Mouse (Mus musculus): ENCODE data around the gene Zfp689. TPM values are rescaled to one million over a fixed set of nuclear protein-coding genes. Genes with fewer than 3 reads are reported as not detected.
"Not testable (repeated sequence)": the region's sequence is repeated elsewhere in the genome, so short reads cannot be mapped to it uniquely, and the experiment has no call there.

The Zfp689 gene
- total RNA-seq, 2 experiments from 2014 or later = 3.9 to 4.1 TPM

DNA sequence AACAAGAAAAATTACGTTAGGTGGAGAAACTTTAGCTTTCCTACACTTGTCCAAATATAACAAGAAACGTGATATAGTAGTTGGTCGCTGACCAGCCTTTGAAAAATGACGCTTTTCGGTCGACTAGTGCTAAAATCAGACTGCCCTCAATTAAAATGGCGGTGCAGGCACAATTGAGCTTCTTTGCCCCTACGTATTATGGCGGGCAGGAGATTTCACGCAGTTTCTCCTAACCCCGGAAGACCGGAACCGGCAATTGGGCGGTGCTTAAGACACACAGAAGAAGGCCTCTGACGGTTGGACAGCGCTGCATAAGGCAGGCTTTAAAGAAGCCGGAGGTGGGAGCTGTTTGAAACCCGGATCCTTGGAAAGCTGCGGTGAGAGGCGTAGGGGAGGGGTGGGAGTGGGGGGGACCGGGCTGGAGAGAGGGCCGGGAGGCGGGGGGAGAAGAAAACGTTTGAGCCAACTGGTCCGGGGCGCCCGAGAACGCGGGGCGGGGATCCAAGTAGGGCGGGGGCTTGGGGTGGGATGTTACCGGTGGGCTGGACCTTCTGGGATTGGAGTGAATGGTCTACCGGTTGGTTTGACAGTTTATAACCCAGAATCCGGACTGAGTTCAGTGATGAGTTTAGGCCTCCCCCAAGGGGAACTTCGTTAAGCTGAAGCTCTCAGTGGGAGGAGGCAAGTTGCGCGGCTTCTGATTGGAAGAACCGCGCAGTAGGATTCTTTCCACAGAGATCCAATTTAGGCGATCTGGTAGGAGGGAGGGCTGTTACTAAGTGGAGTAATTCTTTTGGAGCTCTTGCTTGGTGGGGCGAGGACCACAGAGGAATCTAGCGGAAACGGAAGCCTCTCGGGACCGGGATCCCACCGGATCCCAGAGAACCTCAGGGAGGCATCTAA is 22.0 kb upstream of the Zfp689 start:
- peak; percentile 75 to 78 for DNase-seq (ENCODE audit: low spot score in 2 of 2)

DNA sequence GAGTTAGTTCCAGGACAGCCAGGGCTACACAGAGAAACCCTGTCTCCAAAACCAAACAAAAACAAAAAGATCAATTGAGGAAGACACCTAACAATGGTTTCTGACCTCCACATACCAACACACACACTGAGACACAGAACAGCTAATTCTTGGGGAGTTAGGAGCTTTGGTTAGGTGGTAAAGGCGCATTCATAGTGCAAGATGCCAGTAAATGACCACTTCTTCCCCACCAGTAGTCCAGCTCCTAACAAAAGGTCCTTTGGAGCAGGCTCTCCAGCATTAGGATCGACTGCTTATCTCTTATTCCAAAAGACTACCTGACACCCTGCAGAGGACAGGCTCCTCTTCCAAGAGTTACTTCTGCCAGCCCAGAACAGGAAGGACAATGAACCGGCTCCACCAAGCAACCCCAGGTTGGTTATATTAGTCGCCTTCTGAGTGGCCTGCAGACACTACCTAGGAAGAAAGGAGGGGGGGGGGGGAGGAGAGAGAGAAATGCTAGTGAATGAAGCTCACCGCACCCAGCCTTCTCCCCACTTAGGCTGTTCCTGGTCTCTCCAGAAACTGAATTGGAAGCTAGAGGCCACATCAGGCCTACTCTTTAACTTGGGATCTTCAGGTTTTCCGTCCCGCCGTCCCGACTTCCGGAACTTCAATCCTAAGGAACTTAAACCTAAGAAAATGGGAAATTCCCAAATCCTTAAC is 21.2 kb upstream of the Zfp689 start:
- DNase-seq (ENCODE audit: low spot score in 2 of 2) = no peak

DNA sequence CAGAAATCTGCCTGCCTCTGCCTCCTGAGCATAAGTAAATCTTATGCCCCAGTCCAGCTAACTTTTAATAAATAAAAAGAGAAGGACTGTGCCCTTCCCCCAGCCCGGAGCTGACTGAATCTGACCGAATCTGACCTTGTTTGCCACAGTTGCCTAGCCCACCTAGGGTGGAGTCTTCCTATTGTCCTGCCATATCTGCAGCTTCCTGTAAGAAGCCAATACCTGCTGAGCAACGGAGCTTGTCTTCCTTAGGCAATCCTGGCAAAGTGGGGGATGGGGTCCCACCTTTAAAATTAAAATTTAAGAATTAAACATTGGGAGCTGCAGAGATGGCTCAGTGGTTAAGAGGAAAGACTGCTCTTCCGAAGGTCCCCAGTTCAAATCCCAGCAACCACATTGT is 17.6 kb upstream of the Zfp689 start:
- DNase-seq (ENCODE audit: low spot score in 2 of 2) = no peak

DNA sequence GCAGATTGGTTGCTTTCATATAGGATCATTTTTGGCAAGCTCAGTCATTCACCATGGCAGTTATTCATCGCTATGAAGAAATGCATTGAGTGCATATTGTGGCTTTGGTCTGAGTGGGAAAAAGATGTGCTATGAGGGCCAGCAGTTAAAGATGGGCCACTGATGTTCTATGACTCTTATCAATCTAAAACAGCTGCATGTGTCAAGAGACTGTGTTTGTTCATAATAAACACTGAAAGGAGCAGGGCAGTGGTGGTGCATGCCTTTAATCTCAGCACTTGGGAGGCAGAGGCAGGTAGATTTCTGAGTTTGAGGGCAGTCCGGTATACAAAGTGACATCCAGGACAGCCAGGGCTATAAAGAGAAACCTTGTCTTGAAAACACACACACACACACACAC is 16.7 kb upstream of the Zfp689 start:
- DNase-seq (ENCODE audit: low spot score in 2 of 2) = not testable (repeated sequence)

DNA sequence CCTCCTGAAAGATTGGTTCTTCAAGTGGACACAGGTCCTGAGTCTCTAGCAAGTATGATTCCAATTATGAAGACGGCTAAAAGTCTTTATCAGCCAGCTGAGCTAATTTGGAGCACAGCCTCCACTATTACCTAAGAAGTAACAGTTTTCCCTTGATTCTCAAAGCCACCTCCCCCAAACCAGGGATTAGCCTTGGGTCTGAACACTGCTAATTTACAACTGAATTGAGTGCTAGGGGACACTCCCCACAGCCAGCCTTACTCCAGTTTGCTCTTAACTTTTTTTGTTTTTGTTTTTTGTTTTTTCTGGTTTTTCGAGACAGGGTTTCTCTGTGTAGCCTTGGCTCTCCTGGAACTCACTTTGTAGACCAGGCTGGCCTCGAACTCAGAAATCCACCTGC is 16.2 kb upstream of the Zfp689 start:
- no peak for DNase-seq (ENCODE audit: low spot score in 2 of 2)

DNA sequence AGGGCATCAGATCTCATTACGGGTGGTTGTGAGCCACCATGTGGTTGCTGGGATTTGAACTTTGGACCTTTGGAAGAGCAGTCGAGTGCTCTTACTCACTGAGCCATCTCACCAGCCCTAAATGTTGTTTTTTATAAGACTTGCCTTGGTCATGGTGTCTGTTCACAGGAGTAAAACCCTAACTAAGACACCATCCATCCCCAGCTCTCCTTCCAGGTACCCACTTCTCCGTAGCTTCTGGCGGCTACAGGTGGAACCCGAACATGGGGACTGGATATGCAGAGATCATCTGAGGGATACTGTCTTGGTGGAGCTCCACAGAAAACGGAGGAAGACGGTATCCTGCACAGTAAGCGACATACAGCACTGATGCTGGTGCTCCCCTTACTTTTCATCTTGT is 10.4 kb upstream of the Zfp689 start, which contains the start of gene Prr14:
TSS of gene Prr14 (plus strand) at position 301 of the 400 bp plus-strand sequence.
- DNase-seq (ENCODE audit: low spot score in 2 of 2) = not testable (repeated sequence)

DNA sequence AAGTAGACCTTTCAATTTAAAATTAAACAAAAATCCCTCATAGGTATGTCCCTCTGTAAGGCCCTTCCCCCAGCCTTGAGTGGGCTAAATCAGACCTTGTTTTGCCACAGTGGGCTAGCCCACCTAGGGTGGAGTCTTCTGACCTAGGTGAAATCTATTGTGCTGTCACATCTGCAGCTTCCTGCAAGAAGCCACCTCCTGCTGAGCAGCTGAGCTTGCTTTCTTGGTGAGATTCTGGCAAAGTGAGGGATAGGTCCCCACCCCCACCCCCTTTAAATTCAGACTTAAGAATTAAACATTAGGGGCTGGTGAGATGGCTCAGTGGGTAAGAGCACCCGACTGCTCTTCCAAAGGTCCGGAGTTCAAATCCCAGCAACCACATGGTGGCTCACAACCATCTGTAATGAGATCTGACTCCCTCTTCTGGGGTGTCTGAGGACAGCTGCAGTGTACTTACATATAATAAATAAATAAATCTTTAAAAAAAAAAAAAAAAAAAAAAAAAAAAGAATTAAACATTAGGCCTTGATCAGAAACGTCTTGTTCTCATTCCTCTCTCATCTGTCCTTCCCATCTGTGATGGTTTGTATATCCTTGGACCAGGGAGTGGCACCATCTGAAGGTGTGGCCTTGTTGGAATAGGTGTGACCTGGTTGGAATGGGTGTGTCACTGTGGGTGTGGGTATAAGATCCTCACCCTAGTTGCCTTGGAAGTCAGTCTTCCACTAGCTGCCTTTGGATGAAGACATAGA is 9.6 kb upstream of the Zfp689 start:
- DNase-seq (ENCODE audit: low spot score in 2 of 2) = not testable (repeated sequence)

DNA sequence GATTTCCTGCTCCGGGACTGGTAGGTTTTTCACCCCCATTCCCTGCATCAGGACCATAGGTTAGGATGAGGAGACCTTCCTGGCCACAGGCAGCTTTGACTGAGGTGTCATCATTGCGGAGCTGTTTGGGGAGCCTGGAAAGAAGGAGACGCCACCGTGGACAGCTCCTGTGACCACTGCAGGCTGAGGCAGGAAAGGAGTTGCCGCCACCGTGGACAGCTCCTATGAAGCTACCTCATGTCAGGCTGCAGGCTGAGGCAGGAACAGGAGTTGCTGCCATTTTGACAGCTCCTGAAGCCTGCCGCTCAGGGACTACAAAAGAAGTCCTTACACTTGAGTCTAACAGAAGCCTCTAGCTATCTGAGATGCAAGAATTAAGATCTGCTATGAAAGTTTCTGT is 5.9 kb upstream of the Zfp689 start:
- DNase-seq (ENCODE audit: low spot score in 2 of 2) = no peak

DNA sequence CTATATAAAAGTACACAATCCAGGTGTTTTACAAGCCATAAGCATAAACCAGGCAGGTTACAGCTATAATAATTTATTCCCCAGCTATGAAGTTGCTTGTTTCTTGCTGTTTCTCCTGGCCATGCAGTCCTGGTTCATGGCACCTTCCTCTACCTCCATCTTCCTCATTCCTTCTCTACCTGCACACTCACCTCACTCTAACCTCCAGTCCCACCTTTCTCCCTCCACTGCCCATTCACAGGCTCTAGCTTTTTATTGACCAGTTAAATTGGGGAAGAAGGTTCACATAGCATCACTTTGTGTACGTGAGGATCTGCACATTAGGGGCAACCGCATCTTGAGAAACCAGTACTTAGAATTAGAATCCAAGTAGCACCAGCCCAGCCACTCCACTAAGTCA is 4.1 kb upstream of the Zfp689 start:
- DNase-seq (ENCODE audit: low spot score in 2 of 2) = no peak

DNA sequence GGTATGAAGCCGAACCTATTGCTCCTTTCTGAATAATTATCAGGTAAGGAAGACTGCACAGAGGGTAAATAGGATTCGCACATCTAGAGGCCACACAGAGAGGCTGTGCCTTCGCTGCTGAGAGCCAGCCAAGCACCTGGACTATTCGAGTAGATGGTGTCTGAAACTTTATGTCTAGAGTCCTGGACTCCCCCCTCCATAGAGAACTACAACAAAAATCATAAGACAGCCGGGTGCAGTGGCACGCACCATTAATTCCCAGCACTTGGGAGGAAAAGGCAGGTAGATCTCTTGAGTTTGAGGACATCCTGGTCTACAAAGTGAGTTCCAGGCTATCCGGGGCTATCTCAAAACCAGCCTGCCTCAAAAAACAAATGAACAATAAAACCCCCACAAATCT is 1.0 kb upstream of the Zfp689 start:
- no peak for DNase-seq (ENCODE audit: low spot score in 2 of 2)

DNA sequence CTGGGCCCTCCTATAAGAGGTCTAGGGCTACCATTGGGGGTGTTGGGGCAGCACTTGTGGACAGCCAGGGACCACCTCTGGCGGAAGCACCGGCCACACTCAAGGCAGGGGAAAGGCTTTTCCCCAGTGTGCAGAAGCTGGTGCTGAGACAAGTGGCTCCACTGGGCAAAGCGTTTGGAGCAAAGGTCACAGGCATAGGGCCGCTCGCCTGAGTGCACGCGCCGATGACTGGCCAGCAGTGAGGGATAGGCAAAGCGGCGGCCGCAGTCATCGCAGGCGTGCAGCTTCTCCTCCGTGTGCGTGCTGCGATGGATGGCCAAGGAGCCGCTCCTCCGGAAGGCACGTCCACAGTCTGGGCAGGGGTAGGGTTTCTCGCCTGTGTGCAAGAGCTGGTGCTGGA is 5.0 kb downstream of the Zfp689 start:
- DNase-seq (ENCODE audit: low spot score in 2 of 2) = no peak

DNA sequence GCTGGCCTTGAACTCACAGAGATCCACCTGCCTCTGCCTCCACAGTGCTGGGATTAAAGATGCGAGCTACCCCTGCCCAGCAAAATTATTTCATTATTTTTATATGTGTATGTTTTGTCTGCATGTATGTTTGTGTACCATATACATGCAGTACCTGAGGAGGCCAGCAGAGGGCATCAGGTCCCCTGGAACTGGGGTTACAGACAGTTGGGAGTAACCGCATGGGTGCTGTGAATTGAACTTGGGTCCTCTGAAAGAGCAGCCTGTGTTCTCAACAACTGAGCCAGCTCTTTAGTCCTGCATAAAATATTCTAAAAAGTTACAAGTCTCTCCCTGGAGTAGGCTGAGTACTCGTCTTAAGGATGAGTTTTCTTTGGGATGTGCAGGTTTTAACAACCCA is 11.2 kb downstream of the Zfp689 start:
- DNase-seq (ENCODE audit: low spot score in 2 of 2) = no peak

DNA sequence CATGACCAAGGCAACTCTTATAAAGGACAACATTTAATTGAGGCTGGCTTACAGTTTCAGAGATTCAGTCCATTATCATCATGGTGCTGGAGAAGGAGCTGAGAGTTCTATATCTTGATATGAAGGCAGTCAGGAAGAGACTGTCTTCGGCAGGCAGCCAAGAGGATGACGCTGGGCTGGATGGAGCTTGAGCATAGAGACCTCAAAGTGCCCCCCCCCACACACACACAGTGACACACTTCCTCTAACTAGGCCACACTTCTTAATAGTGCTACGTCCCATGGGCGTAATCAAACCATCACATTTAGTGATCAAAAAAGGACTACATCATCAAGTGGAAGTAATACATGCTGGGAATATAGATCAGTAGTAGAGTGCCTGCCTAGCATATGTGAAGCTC is 13.8 kb downstream of the Zfp689 start:
- no peak for DNase-seq (ENCODE audit: low spot score in 2 of 2)

DNA sequence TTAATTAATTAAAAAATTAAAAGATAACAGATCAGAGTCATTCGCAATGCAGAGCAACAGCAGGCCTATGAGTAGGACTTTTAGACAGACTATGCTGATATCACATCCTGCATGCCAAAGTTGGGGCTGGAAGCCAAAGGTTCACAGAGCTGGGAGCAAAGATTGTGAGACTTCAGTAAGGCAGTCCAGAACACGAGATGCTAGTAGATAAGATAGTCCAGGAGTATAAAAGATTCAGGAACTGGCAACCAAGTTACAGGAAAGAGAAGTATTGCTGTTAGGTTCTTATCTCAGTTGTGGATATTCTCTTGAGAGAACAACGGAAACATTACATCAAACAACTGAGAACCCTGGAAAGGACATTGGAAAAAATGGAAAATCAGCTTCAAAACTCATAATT is 22.6 kb downstream of the Zfp689 start:
- no peak for DNase-seq (ENCODE audit: low spot score in 2 of 2)

DNA sequence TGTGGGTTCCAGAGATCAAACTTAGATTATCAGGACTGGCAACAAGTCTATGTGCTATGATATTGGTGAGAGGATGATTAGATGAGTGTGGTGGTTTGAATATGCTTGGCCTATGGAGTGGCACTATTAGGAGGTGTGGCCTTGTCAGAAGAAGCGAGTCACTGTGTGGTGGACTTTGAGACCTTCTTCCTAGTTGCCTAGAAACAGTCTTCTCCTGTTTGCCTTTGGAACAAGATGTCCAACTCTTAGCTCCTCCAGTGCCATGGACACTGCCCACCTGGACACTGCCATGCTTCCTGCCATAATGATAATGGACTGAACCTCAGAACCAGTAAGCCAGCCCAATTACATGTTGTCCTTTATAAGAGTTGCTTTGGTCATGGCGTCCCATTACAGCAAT is 23.0 kb downstream of the Zfp689 start:
- no peak for DNase-seq (ENCODE audit: low spot score in 2 of 2)

DNA sequence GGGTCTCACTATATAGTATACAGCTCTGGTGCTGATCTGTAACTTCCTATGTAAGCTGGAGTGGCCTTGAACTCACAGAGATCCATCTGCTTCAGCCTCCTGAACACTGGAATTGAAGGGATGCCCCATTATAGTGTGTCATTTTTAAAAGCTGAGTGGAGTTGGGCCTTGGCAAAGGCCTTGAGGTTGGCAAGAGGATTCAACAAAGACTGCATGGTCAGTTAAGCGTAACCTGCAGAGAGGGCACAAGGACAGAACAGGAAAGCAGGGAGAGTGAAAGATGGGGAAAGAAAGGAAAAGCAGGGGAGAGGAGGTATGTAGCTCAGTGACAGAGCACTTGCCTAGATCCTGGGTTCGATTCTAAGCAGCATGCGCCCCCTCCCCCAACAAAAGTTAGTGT is 23.7 kb downstream of the Zfp689 start:
- DNase-seq (ENCODE audit: low spot score in 2 of 2) = no peak

DNA sequence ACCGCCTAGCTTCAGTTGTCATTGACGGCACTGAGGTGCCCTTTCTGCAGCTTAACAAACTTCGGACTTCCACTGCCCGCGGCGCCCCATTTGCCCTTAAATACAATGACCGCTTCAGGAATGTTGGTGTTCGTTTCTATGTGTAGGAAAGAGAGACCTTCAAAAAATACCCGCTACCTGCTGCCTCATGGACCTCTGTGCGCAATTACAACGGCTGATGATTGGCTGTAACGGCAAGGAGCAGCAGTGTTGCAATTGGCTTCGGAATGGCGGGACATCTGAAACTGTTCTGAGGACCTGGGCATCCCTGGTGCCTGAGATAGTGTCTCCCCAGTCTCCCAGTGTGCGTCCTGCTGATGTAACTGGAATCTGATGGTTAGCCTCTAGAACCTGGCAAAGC is 26.7 kb downstream of the Zfp689 start:
- peak in 1 of 2 experiments; percentile 12 for DNase-seq (ENCODE audit: low spot score in 2 of 2)

DNA sequence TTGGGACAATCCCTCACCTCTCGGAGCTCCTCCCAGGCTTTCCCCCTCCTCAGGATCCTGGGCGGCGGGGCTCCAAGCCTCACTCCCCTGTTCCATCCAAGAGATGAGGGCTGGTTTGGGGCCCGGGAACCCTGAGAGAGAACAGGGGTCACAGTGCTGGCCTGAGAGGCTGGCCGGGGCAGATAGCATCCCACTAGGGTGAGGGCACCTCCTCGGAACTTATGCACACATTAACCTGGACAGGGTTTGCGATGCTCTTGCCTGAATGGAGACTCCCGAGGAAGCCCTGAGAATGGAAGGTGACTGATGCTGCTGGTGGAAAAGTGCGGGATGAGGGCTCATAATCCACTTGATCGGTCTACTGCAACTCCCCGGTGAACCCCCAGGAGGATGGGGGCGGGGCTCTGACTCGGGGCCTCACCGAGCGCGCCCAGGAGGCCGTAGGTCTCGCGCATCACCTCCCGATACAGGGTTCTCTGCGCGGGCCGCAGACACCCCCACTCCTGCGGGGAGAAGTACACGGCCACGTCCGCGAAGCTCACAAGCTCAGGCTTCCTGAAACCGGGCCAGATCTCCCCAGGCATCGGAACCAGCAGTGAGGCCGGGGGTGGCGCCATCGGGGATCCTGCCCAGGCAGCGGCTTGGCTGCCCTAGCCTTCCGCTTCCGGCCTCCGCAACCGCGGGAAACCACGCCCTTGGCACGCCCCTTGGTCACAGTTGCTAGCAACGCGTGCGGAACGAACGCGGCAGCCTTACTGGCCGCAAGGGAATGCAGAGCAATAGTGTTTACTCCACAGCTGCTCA is 27.4 kb downstream of the Zfp689 start, which contains the start of gene Zfp688:
TSS of gene Zfp688 (minus strand) at position 681 of the 804 bp plus-strand sequence.
- peak; percentile 96 to 97 for DNase-seq (ENCODE audit: low spot score in 2 of 2)

DNA sequence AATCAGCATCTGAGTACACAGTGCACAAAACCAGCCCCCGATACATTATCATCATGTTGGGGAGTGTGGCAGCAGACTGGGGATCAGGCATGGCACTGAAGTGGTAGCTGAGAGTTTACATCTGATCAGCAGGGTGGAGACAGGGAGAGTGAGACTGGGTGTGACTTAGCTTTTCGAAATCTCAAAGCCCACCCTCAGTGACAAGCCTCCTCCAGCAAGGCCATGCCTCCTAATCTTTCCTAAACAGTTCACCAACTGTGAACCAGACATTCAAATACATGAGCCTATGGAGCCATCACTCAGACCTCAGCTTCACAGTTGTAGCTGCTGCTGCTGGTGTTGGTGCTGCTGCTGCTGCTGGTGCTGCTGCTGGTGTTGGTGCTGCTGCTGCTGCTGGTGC is 37.5 kb downstream of the Zfp689 start:
- DNase-seq (ENCODE audit: low spot score in 2 of 2) = no peak
